Mouse (Mus musculus) T-cell, adult 2 months (primary cell): Measurements from ENCODE around the gene Ptch2.

ENCODE experiments used
- DNase-seq: peaks from one replicate; pipeline ENCODE4 v3.0.0; 2022; ENCODE audit warnings: low spot score

The Ptch2 gene

GRCm38 (mm10) chr4:117130790-117131189 is 34.9 kb downstream of the Ptch2 start:
- DNase-seq, result no peak

GRCm38 (mm10) chr4:117131198-117131597 is 35.3 kb downstream of the Ptch2 start:
- DNase-seq, result no peak

GRCm38 (mm10) chr4:117131890-117132793 is 36.3 kb downstream of the Ptch2 start:
- no peak for DNase-seq

GRCm38 (mm10) chr4:117132794-117133143 is 36.9 kb downstream of the Ptch2 start:
- no peak for DNase-seq

GRCm38 (mm10) chr4:117133366-117133796 is 37.5 kb downstream of the Ptch2 start:
- DNase-seq, result no peak

GRCm38 (mm10) chr4:117133817-117134600 is 38.1 kb downstream of the Ptch2 start, which contains the start of gene Plk3:
Gene Plk3 (minus strand): TSS chr4:117133963.
- peak; percentile 98 for DNase-seq

- no peak for DNase-seq
These were observed 38.7 kb downstream of the Ptch2 start for GRCm38 (mm10) chr4:117134601-117134995.

GRCm38 (mm10) chr4:117136034-117136433 is 40.2 kb downstream of the Ptch2 start:
- DNase-seq, result no peak

GRCm38 (mm10) chr4:117138295-117139216 is 42.7 kb downstream of the Ptch2 start:
- no peak for DNase-seq

- peak; percentile 73 for DNase-seq
These were observed 43.3 kb downstream of the Ptch2 start for GRCm38 (mm10) chr4:117139217-117139612.

- no peak for DNase-seq
These were observed 44.7 kb downstream of the Ptch2 start for GRCm38 (mm10) chr4:117140613-117141012.

- no peak for DNase-seq
These were observed 47.1 kb downstream of the Ptch2 start for GRCm38 (mm10) chr4:117143023-117143422.

- no peak for DNase-seq
These were observed 49.4 kb downstream of the Ptch2 start for GRCm38 (mm10) chr4:117145248-117145647.

- peak; percentile 90 for DNase-seq
These were observed 50.3 kb downstream of the Ptch2 start for GRCm38 (mm10) chr4:117146176-117146575.

- DNase-seq, result no peak
These were observed 52.3 kb downstream of the Ptch2 start for GRCm38 (mm10) chr4:117148047-117148713.

GRCm38 (mm10) chr4:117148815-117149214 is 52.9 kb downstream of the Ptch2 start:
- no peak for DNase-seq

GRCm38 (mm10) chr4:117149291-117150211 is 53.7 kb downstream of the Ptch2 start:
- DNase-seq, result no peak

GRCm38 (mm10) chr4:117150212-117150733 is 54.4 kb downstream of the Ptch2 start:
- DNase-seq, result no peak

- DNase-seq, result no peak
These were observed 55.5 kb downstream of the Ptch2 start for GRCm38 (mm10) chr4:117151416-117151815.

GRCm38 (mm10) chr4:117152714-117153113 is 56.8 kb downstream of the Ptch2 start:
- DNase-seq, result no peak
